Mouse (Mus musculus) embryo, embryonic 11.5 days (tissue): ENCODE data around the gene Fermt1.

Experiments
- DNase-seq: peaks from one replicate; pipeline ENCODE4 v3.0.0-alpha.2; 2012; ENCODE audit warnings: low read depth, low spot score

Gene Fermt1

GRCm38 (mm10) chr2:132861456-132861855 lies 84.2 kb downstream of the Fermt1 start:
- DNase-seq = no peak

DNA sequence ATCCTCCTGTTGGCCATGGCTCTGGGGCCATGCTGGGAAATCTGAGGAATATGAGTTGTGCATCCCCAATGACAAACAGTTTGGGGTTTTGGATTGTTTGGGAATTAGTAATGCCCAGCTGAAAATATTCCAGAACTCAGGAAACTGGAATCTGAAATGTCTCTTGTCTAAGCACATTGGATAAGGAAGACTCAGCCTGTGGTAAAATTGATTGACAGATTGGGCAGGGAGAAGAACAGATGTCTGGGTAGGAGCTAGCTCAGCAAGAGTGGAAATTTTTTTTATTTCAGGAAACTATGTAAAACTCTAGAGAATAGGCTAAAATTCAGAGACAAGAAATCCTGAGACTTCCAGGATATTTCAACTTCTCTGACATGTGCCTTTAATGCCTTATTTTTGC lies 85.3 kb downstream of the Fermt1 start:
- no peak for DNase-seq

- no peak for DNase-seq
Observed at GRCm38 (mm10) chr2:132856333-132856732, 89.4 kb downstream of the Fermt1 start.
